Mouse (Mus musculus) urinary bladder, postnatal 36 days (tissue): ENCODE measurements around the gene H1f0.

Source experiments
- DNase-seq, 2 experiments: peaks; one replicate each; pipeline ENCODE4 v3.0.0; 2022; ENCODE audit warnings: low spot score in 2 of 2, mixed read lengths in 1 of 2

The H1f0 gene

DNA sequence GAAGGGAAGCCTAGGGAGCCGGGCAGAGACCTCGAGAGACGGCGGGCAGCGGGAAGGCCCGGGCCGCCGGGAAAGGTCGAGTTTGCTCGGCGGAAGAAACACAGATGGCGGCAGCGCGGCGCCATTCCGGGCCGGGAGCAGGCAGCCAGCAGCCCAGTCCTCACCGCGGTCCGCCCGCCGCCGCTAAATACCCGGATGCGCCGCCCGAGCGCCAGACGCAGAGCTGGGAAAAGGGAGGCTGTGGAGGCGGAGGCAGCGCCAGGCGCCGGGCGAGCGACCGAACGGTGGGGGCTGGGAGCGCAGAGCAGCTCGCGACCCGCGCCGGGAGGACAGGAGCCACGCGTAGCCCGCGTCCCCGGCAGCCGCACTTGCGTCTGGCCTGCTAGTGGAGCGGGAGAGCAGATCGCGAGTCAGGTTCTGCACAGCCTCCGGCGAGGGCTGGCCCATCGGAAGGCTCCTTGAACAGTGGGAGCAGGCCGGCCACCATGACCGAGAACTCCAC is at the start of gene H1f0:
Gene H1f0 (plus strand): TSS at position 214 of the 502 bp plus-strand sequence.
- DNase-seq, result peak; percentile 90 to 95

DNA sequence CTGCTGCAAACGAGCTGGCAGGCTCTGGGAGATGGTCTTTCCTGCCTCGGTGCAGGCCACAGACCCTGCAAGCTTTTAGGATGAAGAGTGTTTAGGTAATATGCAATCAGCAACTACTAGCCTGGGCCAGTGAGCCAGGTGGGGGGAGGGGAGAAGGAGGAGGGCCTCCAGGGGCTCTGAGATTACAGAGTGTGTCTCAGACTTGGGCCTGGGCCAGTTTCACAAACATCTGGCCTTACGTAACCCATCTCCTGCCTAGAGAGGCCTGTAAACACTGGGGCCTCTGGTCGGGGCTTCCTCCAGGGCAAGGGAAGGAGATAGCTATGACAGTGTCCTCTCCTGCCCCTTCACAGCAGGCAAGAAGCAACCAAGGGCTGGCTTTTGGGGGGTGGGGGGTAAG is 49.4 kb upstream of the H1f0 start:
- peak; percentile 62 to 89 for DNase-seq

DNA sequence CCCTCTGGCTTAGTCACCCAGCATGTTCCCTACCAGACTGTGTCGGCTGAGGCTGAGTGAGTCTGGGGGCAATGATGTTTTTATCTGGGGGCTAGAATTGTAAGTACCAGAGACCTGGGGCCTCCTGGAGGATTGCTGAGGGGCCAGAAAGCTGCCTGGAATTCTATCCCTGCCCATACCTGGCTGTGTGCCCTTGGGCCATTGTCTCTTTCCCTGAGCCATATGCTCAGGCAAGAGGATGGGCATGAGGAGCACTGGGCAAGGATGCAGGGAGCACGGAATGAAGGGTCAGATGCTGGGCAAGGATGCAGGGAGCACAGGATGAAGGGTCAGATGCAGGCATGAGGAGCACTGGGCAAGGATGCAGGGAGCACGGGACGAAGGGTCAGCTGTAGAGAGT is 48.2 kb upstream of the H1f0 start:
- no peak for DNase-seq

DNA sequence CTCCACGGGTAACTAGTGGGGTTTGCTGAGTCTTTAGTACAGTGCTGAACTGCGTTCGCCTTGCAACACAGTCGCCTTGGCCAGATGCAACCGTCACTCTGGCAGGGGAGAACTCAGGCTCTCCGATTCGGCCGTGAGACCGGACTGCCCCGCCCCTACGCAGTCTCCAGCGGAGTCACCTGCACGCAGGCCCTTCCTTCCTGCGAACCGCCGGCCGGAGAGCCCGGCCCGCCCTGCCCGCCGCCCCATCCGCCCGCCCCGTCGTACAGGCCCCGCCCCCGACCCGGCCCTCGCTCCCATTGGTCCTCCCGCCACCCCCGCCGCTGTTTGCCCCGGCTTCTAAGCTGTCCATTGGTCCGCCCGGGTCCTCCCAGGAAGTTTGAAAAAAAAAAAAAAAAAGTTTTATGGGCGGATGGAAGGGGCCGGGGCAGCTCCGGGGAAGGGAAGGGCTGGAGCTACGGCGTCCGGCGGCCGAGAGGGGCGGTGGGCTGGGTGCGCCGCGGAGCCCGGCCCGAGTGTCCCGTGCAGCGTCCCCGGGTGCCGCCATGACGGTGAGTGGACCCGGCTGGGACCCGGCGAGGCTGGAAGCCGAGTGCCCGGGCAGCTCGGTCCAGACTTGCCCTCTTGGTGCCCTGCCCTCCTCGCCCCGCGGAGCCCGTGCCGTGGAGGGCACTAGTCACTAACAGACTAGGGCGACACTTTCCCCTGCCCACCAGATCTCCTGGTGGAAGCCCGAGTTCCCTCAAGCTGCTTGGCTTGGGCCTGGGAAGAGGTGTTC is 45.4 kb upstream of the H1f0 start:
- peak; percentile 76 to 90 for DNase-seq

DNA sequence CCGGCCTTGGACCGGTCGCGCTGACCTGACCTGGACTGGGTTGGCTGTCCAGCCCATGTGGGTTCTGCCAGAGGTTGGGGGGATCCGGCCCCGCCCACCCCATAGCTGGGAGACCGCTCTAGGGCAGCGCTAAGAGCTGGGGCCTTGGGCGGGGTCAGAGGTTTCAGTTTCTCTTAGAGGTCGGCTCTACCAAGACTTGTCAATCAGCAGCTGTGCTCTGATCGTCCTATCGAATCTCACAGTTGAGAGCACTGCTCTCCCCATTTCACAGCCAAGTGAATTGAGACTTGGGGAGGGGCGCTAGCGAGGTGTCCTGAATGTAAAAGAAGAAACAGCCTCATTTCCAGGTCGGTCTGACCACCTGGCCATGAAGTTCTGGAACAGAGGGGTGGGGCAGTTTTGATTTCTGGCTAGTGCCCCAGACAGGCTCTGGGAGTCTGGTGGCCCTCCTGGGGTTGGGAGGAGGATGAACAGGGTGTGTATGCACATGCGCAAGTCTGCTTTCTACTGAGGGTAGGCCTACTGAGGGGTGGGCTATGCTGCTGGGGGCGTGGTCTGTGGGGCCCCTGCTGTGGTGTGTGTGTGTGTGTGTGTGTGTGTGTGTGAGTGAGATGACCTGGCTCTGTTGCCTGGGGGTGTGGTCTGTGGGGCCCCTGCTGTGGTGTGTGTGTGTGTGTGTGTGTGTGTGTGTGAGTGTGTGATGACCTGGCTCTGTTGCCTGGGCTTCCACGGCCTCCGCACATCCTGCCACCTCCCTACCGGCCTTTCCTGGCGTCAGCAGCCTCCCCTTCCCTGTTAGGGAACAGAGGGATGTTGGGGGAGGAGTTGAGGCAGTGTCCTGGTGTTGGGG is 44.6 kb upstream of the H1f0 start:
- DNase-seq, result peak; percentile 32 to 54

DNA sequence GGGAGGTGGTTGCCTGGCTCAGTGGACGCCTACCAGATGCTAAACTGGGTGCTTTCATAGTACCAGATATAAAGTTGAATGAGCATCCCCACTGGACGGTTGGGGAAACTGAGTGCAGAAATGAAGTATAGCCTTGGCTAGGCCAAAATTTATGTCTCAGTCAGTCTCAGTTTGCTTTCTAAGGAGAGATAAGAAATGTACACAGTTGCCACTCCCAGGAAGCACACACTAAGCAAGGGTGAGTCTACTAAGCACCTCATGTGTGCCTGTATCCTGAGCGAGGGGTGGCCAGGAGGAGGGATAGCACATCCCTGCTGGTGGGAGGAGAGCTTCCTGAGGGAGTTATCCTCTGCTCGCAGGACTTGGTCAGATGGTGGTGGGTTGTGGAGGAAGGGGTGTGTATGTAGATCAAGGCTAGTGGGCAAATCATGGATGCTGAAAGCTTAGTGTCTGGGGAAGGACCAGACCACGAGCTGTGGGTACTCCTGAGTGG is 43.9 kb upstream of the H1f0 start:
- DNase-seq, result no peak

DNA sequence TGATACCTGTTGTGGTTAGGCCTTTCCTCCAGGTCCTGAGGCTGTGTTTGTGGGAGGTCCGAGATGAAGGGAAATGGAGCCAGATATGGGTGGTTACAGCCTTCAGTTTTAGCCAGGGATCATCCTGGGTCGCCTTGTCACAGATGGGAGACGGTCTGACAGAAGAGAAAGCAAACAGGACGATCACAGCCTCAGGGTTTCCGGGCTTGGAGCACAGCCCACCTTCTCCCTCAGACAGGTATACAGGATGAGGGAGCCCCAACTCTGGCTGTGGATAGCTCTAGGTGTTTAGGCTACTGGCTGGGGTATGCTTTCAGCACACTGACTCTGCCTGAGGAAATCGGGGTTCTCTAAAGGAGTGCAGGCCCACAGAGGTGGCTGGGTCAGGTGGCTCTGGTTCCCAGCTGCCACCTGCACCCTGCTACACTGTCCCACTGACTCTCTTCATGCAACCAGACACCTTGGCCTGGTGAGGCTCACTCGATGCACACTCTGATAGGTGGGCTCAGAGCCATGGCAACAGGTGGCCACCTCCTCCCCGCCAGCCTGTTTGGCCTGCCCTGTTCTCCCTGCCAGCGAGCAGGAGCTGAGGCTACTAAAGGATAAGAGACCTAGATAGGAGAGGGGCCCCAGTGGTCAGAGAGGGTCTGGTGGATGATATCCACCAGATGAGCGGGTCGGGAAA is 41.6 kb upstream of the H1f0 start:
- no peak for DNase-seq

DNA sequence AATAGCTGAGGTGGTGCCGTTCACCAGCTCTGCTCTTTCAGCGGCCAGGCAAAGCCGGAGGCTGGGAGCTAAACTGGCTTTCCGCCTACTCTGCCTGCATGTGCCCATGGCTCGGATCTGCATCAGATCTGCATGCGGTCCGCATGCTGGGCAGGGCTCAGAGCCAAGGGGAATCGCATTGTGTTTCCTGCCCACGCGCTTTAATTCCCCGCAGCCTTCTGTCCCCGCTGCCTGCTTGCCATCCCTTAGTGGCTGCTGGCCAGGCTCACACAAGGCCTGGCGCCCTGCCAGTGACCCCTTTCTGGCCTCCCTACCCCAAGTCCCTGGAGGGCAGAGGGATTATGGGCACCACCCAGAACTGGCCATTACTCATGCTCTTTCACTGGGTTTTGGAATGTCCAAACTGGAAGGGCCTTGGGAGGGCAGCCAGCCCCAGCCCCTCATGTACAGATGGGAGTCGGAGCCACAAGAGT is 39.7 kb upstream of the H1f0 start:
- DNase-seq, result peak; percentile 29 to 61

DNA sequence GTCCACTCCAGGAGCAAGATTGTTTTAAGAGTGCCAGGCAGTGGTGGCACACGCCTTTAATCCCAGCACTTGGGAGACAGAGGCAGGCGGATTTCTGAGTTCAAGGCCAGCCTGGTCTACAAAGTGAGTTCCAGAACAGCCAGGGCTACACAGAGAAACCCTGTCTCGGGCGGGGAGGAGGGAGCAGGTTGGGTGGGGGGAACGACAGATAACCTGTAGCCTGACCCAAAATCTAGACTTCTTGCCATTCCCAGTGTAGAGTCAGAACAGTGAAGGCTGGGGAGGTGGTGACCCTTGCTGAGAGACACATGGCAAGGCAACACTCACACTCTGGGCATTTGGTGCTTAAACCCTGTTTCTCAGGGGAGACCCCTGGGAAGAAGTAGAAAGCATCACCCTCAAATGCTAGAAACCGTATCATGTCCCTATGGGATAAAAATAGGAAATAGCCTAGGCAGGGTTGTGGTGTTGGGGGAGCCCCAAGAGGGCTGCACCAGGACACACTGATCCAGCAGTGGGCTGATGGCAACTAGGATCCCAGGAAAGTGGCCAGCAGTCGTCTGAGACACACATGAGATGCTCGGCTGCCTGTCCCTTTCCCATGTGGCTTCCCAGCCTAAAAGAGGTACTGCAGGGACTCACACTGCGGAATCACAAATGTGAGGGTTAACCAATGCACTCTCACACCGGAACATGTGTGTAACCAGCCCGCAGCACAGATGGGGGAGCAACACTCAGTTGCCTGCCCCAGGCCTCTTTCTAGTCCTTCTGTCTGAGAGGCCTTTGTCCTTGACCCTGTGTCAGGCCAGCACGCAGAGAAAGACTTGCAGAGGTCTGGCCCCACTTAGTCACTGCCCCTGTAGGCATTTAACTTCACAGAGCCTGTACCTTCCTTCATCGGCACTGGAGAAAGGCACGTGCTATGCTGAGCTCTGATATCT is 38.8 kb upstream of the H1f0 start:
- no peak for DNase-seq

DNA sequence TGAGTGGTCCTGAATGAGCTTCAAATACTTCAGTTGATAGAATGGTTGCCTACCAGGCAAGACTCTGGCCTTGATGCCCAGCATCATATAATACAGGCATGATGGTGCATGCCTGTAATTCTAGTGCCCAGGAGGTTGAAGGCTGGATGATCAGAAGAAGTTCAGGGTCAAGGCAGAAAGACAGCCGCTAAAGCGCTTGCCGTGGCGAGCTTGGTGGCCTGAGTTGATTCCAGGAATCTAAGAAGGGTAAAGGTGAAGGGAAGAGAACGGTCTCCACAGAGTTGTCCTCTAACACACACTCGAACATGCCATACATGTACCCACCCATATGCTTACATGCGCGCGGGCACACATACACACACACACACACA is 38.2 kb upstream of the H1f0 start:
- DNase-seq, result no peak

DNA sequence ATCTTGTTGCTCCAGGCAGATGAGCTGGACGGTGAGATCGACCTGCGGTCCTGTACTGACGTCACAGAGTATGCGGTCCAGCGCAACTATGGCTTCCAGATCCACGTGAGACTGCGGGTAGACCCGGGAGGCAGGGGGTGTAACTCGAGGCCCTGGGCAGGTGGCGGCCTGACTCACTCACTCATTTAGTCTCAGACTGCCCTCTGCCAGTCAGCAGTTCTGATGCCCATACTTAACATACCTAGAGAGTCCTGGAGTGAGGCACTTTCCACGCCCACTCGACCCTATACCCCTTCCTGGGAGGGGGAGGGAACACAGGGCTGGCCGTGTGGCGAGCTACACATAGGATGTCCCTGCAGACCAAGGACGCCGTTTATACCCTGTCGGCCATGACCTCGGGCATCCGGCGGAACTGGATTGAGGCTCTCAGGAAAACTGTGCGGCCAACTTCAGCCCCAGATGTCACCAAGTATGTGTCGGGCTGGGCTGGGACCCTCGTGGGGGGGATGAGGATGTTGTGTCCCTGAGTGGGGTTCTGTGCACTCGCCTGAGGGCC is 37.2 kb upstream of the H1f0 start:
- no peak for DNase-seq

DNA sequence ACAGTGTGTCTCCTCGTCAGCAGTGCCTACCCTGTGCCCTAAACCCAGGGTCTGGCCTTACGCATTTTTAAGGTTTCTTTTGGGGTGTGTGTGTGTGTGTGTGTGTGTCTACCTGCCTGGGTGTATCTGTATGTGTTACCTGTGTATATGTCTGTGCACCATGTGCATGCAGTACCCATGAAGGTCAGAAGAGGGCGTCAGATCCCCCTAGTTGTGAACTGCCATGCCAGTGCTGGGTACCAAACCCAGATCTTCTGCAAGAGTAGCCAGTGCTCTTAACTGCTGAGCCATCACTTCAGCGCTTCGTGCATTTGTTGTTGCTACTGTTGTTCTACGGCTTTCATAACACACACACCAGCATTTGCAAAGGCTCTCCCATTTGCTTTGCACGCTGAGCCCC is 36.0 kb upstream of the H1f0 start:
- no peak for DNase-seq

DNA sequence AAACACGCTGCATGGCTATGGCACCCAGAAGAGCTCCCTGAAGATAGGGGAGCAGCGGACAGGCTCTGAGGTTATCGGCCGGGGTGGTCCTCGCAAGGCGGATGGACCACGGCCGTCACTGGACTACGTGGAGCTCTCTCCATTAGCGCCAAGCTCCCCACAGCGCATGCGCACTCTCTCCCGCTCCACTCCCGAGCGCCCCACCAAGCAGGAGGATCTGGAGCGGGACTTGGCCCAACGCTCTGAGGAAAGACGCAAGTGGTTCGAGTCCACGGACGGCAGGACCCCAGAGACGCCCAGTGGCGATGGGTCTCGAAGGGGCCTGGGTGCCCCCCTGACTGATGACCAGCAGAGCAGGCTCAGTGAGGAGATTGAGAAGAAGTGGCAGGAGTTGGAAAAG is 35.3 kb upstream of the H1f0 start:
- DNase-seq, result no peak

DNA sequence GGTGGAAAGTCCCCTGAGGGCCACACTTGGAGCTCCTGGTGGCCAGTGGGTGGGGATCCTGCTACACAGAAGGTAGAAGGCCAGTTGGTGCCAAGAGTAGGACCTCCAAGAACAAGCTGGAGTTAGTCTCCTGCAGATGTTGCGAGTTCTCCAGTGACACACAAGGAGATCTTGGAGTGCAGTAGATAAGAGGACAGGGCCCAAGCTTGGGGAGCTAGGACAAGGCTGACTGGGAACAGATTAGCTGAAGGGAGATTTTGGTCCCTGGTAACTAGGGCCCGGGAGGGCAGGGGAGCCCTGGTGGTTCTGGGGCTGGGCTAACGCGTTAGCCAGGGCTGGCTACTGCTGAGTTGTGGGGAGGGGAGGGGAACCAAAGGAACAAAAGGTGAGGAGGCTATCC is 32.3 kb upstream of the H1f0 start:
- no peak for DNase-seq

DNA sequence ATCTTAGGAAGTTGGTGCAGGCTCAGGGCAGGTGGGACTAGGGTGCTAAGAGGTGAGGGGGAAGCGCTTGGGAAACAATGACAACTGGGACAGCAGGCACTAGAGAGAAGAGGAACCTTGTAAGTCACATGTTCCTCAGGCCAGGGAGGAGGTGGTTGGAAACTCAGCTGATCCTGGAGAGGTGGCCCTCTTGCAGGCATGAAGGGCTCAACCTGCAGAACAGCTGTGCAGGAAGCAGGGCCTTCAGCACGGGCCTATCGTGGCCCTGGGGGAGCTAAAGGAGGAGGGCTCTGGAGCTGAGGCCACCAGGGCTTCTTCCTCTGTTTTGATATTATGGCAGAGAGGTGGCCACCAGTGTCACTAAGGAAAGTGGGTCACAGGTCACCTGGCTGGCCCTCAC is 31.6 kb upstream of the H1f0 start:
- no peak for DNase-seq

DNA sequence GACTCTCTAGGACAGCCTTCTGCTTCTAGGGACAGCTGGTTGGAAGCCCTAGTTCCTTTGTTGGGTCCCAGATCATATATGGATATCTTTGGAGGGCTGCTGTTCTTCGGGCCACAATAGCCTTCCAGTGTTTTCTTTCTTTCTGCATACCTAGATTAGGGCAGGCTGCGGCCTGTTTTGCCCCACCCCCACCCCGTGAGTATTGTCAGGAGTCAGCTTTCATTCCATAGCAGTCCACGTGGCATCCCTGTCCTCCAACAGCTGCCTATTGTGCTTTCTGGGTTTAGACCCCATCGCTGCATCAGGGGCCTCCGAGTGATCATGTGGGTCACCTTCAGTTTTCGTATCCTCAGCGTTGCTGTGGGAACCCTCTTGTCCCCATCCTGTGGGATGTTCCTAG is 29.9 kb upstream of the H1f0 start:
- DNase-seq, result no peak

DNA sequence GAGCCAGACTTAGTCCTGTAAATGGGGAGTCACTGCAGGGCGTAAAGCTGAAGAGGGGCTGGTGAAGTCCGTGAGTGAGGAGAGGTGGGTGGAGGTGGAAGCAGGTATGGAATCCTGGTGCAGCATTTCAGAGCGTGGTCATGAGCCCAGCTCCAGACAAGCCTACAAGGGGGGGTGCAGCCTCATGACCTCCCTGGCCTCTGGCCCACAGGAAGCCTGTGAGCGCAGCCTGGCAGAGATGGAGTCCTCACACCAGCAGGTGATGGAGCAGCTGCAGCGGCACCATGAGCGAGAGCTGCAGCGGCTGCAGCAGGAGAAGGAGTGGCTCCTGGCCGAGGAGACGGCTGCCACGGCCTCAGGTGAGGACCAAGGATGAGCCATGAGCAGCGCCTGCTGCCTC is 28.7 kb upstream of the H1f0 start:
- DNase-seq, result no peak

DNA sequence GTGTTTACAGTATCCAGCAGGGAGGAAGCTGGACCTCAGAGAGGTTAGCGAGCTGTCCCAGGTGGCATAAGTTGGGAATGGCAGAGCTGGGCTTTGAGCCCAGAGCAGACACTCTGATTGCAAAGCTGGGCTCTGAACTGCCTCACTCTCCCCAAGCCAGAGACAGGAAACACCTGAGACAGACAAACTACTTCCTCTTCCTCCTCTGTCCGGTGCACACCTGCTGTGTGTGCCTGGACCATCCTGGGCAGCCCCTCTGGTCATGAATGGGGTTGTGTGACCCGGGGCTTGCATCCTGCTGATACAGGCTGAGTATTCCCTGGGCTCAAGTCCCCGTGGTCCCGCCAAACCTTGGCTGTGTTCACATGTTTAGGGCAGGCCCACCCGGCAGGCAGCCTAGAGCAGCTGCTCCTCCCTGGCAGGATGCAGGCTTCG is 27.9 kb upstream of the H1f0 start:
- DNase-seq, result no peak

DNA sequence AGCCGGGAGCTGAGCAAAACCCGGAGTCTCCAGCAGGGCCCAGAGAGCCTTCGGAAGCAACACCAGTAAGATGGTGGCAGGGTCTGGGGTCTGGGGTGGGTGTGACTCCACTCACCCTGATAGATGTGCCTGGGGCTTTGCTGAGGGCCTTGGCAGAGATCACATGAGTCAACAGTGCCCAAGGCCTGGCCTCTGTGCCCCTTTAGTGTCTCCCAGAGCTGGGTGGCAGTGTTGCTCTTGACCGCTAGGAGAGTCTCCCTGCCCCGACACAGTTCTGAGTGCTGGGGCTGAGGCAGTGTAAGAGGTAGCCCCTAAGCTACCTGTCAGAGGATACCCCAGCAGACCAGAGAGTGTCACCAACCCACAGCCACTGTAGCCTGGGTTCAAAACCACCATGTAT is 26.7 kb upstream of the H1f0 start:
- DNase-seq, result no peak

DNA sequence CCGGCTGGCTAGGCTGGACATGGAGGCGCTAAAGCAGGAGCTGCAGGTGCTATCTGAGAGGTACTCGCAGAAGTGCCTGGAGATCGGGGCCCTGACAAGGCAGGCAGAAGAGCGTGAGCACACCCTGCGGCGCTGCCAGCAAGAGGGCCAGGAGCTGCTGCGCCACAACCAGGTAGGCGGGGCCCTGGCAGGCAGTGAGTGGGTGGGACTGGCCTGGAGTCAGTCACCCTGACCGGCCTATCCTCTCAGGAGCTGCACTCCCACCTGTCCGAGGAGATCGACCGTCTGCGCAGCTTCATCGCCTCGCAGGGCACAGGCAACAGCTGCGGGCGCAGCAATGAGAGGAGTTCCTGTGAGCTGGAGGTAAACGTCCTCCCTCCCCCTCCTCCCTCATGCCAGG is 26.2 kb upstream of the H1f0 start:
- no peak for DNase-seq

DNA sequence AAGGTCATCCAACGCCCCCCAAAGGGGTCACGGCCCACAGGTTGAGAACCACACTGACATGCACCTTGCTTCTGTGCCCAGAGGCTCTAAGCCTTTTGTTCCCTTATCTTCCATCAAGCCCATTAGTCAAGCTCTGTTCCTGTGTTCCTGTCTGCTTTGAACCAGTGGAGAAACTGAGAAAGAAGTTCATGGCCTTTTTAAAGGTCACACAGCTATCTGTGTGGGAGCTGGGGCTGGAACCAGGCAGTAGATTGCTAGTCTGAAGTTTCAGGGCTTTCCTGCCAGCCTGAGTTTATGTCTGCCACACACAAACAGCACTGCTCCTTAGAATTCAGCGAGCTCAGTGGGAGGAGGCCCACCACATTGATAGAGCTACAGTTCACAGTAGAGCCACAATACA is 25.2 kb upstream of the H1f0 start:
- no peak for DNase-seq
